Mouse (Mus musculus) monocyte, adult 5-6 weeks (primary cell): ENCODE results near the gene Zfp51. TPM values are rescaled to one million over a fixed set of nuclear protein-coding genes. Genes with fewer than 3 reads are reported as not detected.

ENCODE experiments used
- ATAC-seq: fragments of 153-309, 156-312 bp; replicated peaks from 2 replicates; pipeline ENCODE4 v1.8.0; 2017; ENCODE audit warnings: mild to moderate bottlenecking; ENCODE audit not compliant: low TSS enrichment, insufficient number of reproducible peaks, severe bottlenecking, poor library complexity, low FRiP score
- total RNA-seq: library from RNA; stranded (forward); fragments of 200-1000, 200-491, 200-594 nt; gene quantifications from 3 replicates; pipeline ENCODE4 v1.2.3, GENCODE M21; 2017

The Zfp51 gene
- total RNA-seq, 1 experiment from 2014 or later: 27.2 TPM

DNA sequence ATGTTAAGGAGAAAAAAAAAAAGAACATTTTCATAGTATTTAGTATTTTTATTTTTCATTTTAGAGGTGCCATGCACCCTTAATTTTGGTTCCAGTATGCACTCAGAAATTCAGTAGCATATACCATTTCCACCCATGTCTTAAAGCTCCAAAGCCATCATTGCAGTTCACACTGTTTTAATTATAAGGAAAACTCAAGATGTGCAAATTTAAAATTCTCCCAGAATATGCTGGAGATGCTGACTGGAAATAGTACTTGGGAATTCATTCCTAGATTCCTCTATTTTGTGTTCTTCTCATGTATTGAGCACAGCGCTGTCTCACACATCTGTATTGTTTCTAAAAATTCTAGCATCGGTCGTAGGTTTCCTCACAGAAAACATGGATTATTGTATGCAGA is 56.1 kb downstream of the Zfp51 start:
- no peak for ATAC-seq

DNA sequence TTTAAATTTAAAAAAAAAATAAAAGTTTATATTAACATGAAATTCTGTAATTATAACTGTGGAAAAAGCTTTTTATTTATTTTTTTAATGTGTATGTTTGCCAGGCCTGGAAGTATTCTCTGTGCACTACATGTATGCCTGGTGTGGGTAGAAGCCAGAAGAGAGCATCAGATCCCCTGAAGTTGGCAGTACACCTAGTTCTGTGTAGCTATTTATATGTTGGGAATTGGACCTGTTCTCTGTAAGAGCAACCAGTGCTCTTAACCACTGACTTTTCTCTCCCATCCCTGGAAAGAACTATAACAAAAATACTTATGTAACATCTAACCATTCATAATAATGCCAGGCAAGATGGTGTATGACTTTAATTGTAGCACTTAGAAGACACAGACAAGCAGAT is 59.6 kb downstream of the Zfp51 start:
- no peak for ATAC-seq

Other genes with a start within 250 kb of the Zfp51 start
- gene Vmn1r234, start 224.3 kb upstream of the Zfp51 start, total RNA-seq: 0.10 TPM in 1 of 3 replicates, not detected in the others
- gene Vmn1r235, start 194.0 kb upstream of the Zfp51 start, total RNA-seq: not detected in 3 replicates
- not detected in 3 replicates for gene Vmn1r236, start 167.4 kb upstream of the Zfp51 start, total RNA-seq
- not detected in 3 replicates for gene Vmn1r237, start 138.5 kb upstream of the Zfp51 start, total RNA-seq
- gene Zfp677, start 66.6 kb upstream of the Zfp51 start, total RNA-seq: 11.9 to 29.1 TPM (median 15.5 TPM) in 3 replicates
- 3.5 to 11.0 TPM (median 10.3 TPM) in 3 replicates for gene Zfp54, start 27.1 kb upstream of the Zfp51 start, total RNA-seq
- 39.0 to 49.6 TPM (median 42.5 TPM) in 3 replicates for gene Zfp53, start 38.6 kb downstream of the Zfp51 start, total RNA-seq
- gene Zfp52, start 85.2 kb downstream of the Zfp51 start, total RNA-seq: 49.3 to 103 TPM (median 59.5 TPM) in 3 replicates
- gene Zfp948, start 116.6 kb downstream of the Zfp51 start, total RNA-seq: 0.43 to 5.9 TPM (median 5.0 TPM) in 3 replicates
- 3.7 to 9.5 TPM (median 4.5 TPM) in 3 replicates for gene Zfp983, start 200.2 kb downstream of the Zfp51 start, total RNA-seq
- 23.5 to 31.1 TPM in 2 of 3 replicates, not detected in the other for gene Gm10226, start 241.5 kb downstream of the Zfp51 start, total RNA-seq